Mouse (Mus musculus) stomach, embryonic 16.5 days (tissue): ENCODE results near the gene Cacng5. TPM values are rescaled to one million over a fixed set of nuclear protein-coding genes. Genes with fewer than 3 reads are reported as not detected.

Experiments used
- ATAC-seq: fragments of 200-750 bp; cut with Nextera tagmentation; 2 replicates; pipeline ENCODE4 v1.8.0; 2017; ENCODE audit warnings: moderate number of reproducible peaks, moderate TSS enrichment; ENCODE audit not compliant: insufficient read depth, low FRiP score
- H3K27ac ChIP-seq: fragments of 300-500 bp; sonication (generic); 2 replicates; pipeline ENCODE4 v1.5.1; 2014; ENCODE audit warnings: low read length
- H3K27me3 ChIP-seq: fragments of 300-500 bp; sonication (generic); 2 replicates; pipeline ENCODE4 v1.6.1; 2014; ENCODE audit warnings: low read length, control low read depth, mixed read lengths; ENCODE audit not compliant: control insufficient read depth, insufficient read depth
- H3K36me3 ChIP-seq: fragments of 300-500 bp; sonication (generic); 2 replicates; pipeline ENCODE4 v1.6.1; 2014; ENCODE audit warnings: low read length; ENCODE audit not compliant: control insufficient read depth, insufficient read depth
- H3K4me1 ChIP-seq: fragments of 300-500 bp; sonication (generic); 2 replicates; pipeline ENCODE4 v1.6.1; 2014; ENCODE audit warnings: low read length, control low read depth, mixed read lengths; ENCODE audit not compliant: control insufficient read depth, insufficient read depth
- H3K4me2 ChIP-seq: fragments of 300-500 bp; sonication (generic); 2 replicates; pipeline ENCODE4 v1.6.1; 2014; ENCODE audit warnings: low read depth, low read length, mixed read lengths
- H3K4me3 ChIP-seq: fragments of 300-500 bp; sonication (generic); replicated peaks from 2 replicates; pipeline ENCODE4 v1.5.1; 2014; ENCODE audit warnings: mild to moderate bottlenecking, low read length
- H3K9ac ChIP-seq: fragments of 300-500 bp; sonication (generic); 2 replicates; pipeline ENCODE4 v1.6.1; 2014; ENCODE audit warnings: low read length
- H3K9me3 ChIP-seq: fragments of 300-500 bp; sonication (generic); replicated peaks from 2 replicates; pipeline ENCODE4 v1.6.1; 2016; ENCODE audit warnings: low read length, control low read depth; ENCODE audit not compliant: control insufficient read depth
- WGBS: fragments of 180-500 bp; shearing (Covaris S2); extraction: QIAGEN DNeasy Blood & Tissue Kit; methylation state at CpG from one replicate; pipeline ENCODE4 v1.1.7; 2014; 5-methylcytosine and 5-hydroxymethylcytosine counted together
- polyA plus RNA-seq: library from polyadenylated mRNA; unstranded; fragments of >200 nt; fragmentation: Nextera tagmentation; extraction: Ambion mirVana; gene quantifications from 2 replicates; pipeline ENCODE4 v1.2.1, GENCODE M21; 2015

The Cacng5 gene
- polyA plus RNA-seq, 1 experiment from 2014 or later = 0.26 TPM

DNA sequence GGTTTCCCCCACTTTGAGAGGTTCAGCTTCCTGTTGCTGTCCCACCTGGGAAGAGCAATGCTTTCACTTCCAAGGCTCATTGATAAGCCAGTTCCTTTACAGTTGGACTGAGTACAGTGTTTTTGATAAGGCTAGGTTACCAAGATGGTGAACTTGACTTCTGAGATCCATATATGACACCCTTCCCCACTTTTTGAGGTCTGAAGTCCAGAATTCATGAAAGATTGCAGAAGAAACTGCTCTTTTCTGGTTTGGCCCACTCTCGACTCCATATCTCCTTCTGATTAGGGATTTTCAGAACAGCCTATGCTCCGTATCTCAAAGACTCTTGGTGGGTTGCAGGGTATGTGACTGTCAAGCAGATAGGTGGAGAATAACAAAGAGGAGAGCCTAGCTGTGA lies 22.1 kb upstream of the Cacng5 start:
- H3K27me3 ChIP-seq = no peaks in the 10 kb centered on the region
- no peak for ATAC-seq
- H3K36me3 ChIP-seq = peaks cover 12% of the 10 kb centered on the region
- no peak overlapping the region for H3K4me3 ChIP-seq
- WGBS = 89% methylated on average over 2 of the region's 2 CpGs
- no peak overlapping the region for H3K4me2 ChIP-seq
- H3K9me3 ChIP-seq = peaks cover 12% of the 10 kb centered on the region
- H3K4me1 ChIP-seq = no peaks in the 10 kb centered on the region
- no peak overlapping the region for H3K9ac ChIP-seq
- H3K27ac ChIP-seq = no peak overlapping the region

DNA sequence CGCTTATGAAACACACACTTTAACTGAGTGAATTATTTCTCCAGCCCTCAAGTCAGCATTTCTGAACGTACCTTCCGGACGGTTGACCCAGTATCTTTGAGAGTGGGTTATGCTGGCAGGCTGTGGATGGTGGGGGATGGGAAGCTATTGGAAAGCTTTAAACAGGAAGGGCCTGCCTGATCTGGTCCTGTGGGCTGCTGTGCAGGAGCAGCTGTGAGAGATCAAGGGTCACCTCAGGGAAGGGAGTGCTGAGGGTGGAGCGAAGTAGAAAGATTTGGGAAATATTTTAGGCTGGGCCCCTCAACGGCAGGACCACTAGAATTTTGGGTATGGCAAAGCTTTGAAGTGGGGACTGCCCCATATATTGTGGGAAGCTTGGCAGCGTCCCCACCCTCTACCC lies 16.9 kb upstream of the Cacng5 start:
- H3K4me2 ChIP-seq = no peak overlapping the region
- H3K27ac ChIP-seq = no peak overlapping the region
- no peak for ATAC-seq
- WGBS = 45% methylated on average over 7 of the region's 7 CpGs
- H3K4me3 ChIP-seq = no peak overlapping the region
- no peaks in the 10 kb centered on the region for H3K4me1 ChIP-seq
- H3K36me3 ChIP-seq = no peaks in the 10 kb centered on the region
- no peaks in the 10 kb centered on the region for H3K9me3 ChIP-seq
- H3K27me3 ChIP-seq = no peaks in the 10 kb centered on the region
- no peak overlapping the region for H3K9ac ChIP-seq

GRCm38 (mm10) chr11:107931288-107931687 lies 16.4 kb upstream of the Cacng5 start:
- 80% methylated on average over 11 of the region's 11 CpGs for WGBS

GRCm38 (mm10) chr11:107929712-107930111 lies 14.9 kb upstream of the Cacng5 start:
- Histone ChIP-seq H3K27ac (no peak overlapping the region), H3K9me3 (no peaks in the 10 kb centered on the region), H3K4me2 (no peak overlapping the region), H3K4me3 (no peak overlapping the region), H3K4me1 (no peaks in the 10 kb centered on the region), H3K9ac (no peak overlapping the region), H3K27me3 (no peaks in the 10 kb centered on the region), H3K36me3 (no peaks in the 10 kb centered on the region)
- WGBS = 49% methylated on average over 3 of the region's 3 CpGs
- no peak for ATAC-seq

More at GRCm38 (mm10) chr11:107931288-107931687, 16.4 kb upstream of the Cacng5 start:
- H3K4me3 ChIP-seq = no peak overlapping the region
- no peaks in the 10 kb centered on the region for H3K9me3 ChIP-seq
- no peak overlapping the region for H3K9ac ChIP-seq
- no peak for ATAC-seq
- H3K36me3 ChIP-seq = no peaks in the 10 kb centered on the region
- no peaks in the 10 kb centered on the region for H3K27me3 ChIP-seq
- no peaks in the 10 kb centered on the region for H3K4me1 ChIP-seq
- no peak overlapping the region for H3K27ac ChIP-seq
- no peak overlapping the region for H3K4me2 ChIP-seq

DNA sequence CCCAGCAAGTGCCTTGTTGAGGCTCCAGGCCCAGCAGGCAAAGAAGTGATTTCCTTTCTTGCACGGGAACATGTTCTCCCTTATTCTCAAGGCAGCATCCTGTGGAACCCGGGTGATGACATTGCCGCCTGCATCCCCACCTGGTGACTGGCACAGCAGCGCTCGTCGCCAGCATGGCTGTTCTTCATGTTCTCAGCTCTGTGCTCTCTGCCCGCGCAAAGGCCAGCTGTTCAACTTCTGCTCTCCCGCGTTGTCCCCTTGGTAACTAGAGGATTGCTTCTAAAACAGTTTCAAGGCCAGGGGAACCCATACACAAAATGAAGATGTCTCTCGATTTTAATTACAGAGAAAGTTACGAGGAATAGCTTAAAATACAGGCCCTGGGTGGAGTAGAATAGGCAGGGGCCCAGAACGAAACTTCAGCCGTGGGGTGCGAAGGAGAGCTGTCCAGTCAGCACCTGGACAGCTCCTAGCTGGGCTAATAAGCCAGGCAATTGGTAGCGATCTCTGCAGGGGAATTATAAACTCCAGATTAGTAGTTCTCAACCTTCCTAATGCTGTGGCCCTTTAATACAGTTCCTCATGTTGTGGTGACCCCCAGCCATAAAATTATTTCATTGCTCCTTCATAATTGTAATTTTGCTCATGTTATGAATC lies 5.1 kb upstream of the Cacng5 start:
- no peak for ATAC-seq
- no peak overlapping the region for H3K27ac ChIP-seq
- no peak overlapping the region for H3K4me2 ChIP-seq
- 0 out of 2 replicates have a peak, but pooled peaks cover under 1% of the 10 kb centered on the region for H3K4me1 ChIP-seq
- H3K36me3 ChIP-seq = no peaks in the 10 kb centered on the region
- no peak overlapping the region for H3K9ac ChIP-seq
- H3K27me3 ChIP-seq = peaks cover 5% of the 10 kb centered on the region
- no peaks in the 10 kb centered on the region for H3K9me3 ChIP-seq
- no peak overlapping the region for H3K4me3 ChIP-seq
- WGBS = 40% methylated on average over 16 of the region's 16 CpGs

DNA sequence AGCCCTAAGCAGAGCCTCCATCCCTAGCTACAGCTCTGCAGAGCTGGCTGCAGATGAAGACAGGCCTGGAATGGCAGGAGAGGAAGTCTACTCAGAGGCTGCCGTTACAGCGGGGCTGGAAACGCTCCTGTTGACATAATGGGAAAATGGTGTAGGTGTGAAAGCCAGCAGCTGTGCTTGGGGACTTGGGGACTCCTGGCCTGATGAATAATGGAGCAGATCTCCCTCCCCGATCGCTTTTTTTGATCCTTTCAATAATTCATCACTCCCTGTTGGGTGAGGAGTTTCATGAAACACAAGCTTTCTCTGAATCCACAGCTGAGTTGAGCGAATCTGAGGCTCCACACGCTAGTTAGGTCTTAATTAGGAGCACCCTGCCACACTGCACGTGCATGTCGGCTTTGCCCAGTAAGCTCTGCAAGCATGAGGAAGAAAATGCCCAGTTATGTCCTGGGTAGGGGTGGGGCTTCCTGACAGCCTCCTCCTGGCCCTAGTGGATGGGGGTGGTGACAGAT lies 2.9 kb upstream of the Cacng5 start:
- Histone ChIP-seq H3K4me2 (no peak overlapping the region), H3K36me3 (no peaks in the 10 kb centered on the region), H3K4me3 (no peak overlapping the region), H3K27me3 (peaks cover 14% of the 10 kb centered on the region), H3K9ac (no peak overlapping the region), H3K4me1 (peaks cover 3% of the 10 kb centered on the region; the same call in 1 of the 2 replicates), H3K27ac (no peak overlapping the region), H3K9me3 (no peaks in the 10 kb centered on the region)
- 51% methylated on average over 9 of the region's 9 CpGs for WGBS
- no peak for ATAC-seq

DNA sequence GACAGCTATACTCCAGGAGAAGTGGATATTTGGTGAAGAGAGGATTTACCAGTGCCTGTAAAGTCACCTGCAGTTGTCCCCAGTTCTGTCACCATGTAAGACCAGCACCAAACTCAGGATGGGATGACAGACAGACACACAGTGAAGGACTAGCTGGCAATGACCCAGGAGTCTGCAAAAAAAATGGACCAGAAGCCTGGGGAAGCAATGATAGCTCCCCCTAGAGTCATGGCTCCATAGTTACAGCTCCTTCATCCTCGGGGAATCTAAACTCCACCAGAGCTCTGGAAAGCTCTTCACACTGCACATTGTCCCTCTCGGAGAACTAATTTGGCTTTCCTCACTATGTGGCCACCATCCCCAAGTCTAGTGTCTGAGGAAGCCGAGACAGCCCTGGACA lies 1.5 kb downstream of the Cacng5 start:
- Histone ChIP-seq H3K4me2 (no peak overlapping the region), H3K9me3 (no peaks in the 10 kb centered on the region), H3K9ac (no peak overlapping the region), H3K4me3 (no peak overlapping the region), H3K27ac (no peak overlapping the region), H3K27me3 (peaks cover 14% of the 10 kb centered on the region), H3K36me3 (no peaks in the 10 kb centered on the region), H3K4me1 (peaks cover 3% of the 10 kb centered on the region; the same call in 1 of the 2 replicates)
- WGBS = 54% methylated on average over 3 of the region's 3 CpGs
- ATAC-seq = no peak

GRCm38 (mm10) chr11:107905364-107905763 lies 9.5 kb downstream of the Cacng5 start:
- no peak overlapping the region for H3K4me3 ChIP-seq
- H3K9me3 ChIP-seq = no peaks in the 10 kb centered on the region
- H3K36me3 ChIP-seq = no peaks in the 10 kb centered on the region
- H3K4me2 ChIP-seq = no peak overlapping the region
- H3K9ac ChIP-seq = no peak overlapping the region
- no peaks in the 10 kb centered on the region for H3K4me1 ChIP-seq
- H3K27ac ChIP-seq = no peak overlapping the region
- ATAC-seq = no peak
- no peaks in the 10 kb centered on the region for H3K27me3 ChIP-seq
- WGBS = 66% methylated on average over 9 of the region's 9 CpGs

DNA sequence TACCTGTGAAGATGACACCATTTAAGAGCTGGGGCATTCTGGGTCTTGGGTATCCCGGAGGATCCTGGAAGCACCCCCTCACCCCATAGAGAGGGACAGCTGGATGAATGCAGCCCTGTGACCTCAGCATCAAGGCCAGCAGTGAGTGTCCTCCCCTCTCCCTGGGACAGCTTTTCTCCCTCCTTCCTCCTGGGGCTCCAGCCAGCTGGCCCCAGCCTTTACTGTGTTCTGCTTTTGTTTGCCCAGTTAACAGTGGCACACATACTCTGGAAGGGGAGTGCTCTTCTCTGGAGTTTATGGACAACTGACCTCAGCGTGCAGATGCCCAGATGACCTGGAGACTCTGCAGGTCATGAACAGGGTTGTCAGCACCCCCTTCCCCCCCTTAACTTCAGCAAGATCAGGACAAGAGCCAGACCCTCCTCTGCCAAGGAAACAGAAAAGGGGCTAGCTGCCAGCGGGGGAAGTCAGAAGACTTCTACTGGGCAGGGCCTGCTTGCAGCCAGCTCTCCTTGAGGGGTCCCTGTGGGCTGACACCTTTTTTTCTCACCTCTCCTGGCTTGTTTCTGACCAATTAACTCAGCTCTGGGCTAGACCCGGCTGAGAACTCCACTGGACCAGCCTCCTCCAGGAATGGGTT lies 10.8 kb downstream of the Cacng5 start:
- H3K9me3 ChIP-seq = no peaks in the 10 kb centered on the region
- H3K27me3 ChIP-seq = no peaks in the 10 kb centered on the region
- H3K36me3 ChIP-seq = no peaks in the 10 kb centered on the region
- H3K4me3 ChIP-seq = no peak overlapping the region
- no peak for ATAC-seq
- H3K27ac ChIP-seq = no peak overlapping the region
- 30% methylated on average over 4 of the region's 4 CpGs for WGBS
- H3K4me1 ChIP-seq = no peaks in the 10 kb centered on the region
- H3K9ac ChIP-seq = no peak overlapping the region
- H3K4me2 ChIP-seq = no peak overlapping the region
